Mouse (Mus musculus) heart, adult 18-20 months (tissue): Measurements from ENCODE around the gene Ppp6r2. TPM values are rescaled to one million over a fixed set of nuclear protein-coding genes. Genes with fewer than 3 reads are reported as not detected.

Experiments used
- DNase-seq, 2 experiments: peaks; one replicate each; pipeline ENCODE4 v3.0.0; 2021 to 2022; ENCODE audit warnings: mixed read lengths in 1 of 2
- long read RNA-seq, 2 experiments: library from polyadenylated mRNA; stranded (forward); transcript quantifications; one replicate each; pipeline ENCODE4 v2.0.0; 2021
- total RNA-seq, 2 experiments: library from RNA; stranded (reverse); gene quantifications; 2 replicates each; pipeline ENCODE4 v1.2.3; 2021

Ppp6r2 gene
- total RNA-seq: 10 to 100 TPM; 75.1 to 76.9 TPM
- long read RNA-seq, experiment 1, partial matches to known transcripts: 2 of 24 reads
- long read RNA-seq, experiment 1, other reads (novel, unspliced or antisense): 18 of 24 reads
- long read RNA-seq, experiment 2, partial matches to known transcripts: 2 of 13 reads
- long read RNA-seq, experiment 2, other reads (novel, unspliced or antisense): 8 of 13 reads

DNA sequence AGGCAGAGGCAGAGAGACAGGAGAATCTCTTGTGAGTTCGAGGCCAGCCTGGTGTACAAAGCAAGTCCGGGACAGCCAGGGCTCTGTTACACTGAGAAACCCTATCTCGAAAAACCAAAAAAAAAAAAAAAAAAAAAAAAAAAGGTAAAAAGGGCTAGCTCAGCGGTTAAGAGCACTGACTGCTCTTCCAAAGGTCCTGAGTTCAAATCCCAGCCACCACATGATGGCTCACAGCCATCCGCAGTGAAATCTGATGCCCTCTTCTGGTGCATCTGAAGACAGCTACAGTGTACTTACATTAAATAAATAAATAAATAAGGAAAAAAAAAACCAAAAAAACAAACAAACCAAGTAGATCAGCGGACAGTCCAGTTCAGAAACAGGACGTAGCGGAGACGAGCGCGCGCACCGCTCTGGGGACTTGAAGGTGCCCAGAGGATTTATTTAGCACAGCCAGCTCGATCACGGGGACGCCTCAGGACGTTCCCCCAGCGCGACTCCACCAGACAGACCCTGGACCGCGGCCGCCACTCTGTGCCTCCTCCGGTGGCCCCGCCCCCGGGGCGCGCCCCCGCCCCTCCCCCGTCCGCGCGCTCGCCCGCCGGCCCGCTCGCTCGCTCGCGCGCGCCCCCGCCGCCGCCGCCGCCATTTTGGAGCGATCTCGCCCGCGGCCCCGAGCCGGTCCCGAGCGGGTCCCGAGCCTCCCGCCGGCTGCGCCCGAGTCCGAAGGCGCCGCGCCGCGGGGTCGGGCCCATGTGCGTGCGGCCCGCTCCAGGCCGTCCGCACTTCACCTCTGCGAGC lies at the start of gene Ppp6r2:
Gene Ppp6r2, plus strand, starts transcription at position 639 of the 801 bp plus-strand sequence.
- DNase-seq: peak; percentile 89 to 92

DNA sequence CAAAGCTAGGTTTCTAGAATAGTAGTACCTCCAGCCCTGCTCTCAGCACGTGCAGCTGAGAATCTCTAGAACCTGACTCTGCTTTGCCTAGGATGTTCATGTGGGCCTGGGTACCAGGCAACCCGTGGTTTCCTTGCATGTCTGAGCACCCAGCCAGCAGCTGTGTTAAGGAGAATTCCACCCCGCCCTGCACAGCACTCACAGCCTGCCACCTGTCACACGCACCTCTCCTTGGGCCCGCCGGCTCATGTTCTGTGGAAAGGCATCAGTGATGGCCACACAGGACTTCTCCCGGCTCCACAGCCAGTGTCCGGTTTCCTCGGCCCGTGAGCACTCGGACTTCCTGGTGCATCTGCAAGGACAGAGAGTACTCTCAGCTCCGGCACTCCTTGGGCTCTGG lies 45.9 kb upstream of the Ppp6r2 start:
- no peak for DNase-seq

GRCm38 (mm10) chr15:89168922-89169321 lies 42.4 kb upstream of the Ppp6r2 start:
- peak in 1 of 2 experiments; percentile 26 for DNase-seq

- peak; percentile 87 to 91 for DNase-seq
These were observed 41.9 kb upstream of the Ppp6r2 start for GRCm38 (mm10) chr15:89169431-89169830.

- peak; percentile 55 to 72 for DNase-seq
These were observed 41.3 kb upstream of the Ppp6r2 start for GRCm38 (mm10) chr15:89170102-89170501.

- no peak for DNase-seq
These were observed 39.8 kb upstream of the Ppp6r2 start for GRCm38 (mm10) chr15:89171526-89172051.

DNA sequence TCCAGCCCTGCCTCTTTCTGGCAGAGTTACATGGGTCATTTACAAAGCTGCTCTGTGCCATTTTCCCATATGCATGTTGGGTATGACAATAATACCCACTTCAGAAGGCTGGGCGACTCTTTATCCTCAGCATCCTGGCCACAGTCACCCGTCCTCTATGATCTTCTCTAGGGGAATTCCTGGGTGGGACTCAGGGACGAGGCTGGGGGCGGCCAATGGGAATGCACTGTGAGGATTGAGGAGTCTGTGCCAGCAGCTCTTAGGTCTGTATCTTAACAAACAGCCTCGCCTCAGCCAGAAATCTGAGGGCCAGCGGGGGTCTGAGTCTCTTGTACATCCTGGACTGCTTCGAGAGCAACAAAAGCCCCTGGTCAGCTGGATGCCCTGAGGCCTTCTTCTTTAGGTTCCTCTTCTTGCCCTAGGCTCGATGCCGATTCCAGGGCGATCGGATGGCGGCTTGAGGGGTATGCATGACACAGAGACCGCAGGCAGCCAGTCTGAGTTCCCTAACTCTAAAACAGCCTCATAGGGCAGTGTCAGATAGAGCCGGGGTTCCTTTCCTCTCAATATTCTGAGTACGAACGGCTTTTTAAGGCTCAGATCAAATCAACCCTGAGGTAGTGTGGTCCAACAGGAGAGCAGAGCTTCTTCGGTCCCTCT lies 38.9 kb upstream of the Ppp6r2 start:
- peak in 1 of 2 experiments; percentile 50 for DNase-seq

DNA sequence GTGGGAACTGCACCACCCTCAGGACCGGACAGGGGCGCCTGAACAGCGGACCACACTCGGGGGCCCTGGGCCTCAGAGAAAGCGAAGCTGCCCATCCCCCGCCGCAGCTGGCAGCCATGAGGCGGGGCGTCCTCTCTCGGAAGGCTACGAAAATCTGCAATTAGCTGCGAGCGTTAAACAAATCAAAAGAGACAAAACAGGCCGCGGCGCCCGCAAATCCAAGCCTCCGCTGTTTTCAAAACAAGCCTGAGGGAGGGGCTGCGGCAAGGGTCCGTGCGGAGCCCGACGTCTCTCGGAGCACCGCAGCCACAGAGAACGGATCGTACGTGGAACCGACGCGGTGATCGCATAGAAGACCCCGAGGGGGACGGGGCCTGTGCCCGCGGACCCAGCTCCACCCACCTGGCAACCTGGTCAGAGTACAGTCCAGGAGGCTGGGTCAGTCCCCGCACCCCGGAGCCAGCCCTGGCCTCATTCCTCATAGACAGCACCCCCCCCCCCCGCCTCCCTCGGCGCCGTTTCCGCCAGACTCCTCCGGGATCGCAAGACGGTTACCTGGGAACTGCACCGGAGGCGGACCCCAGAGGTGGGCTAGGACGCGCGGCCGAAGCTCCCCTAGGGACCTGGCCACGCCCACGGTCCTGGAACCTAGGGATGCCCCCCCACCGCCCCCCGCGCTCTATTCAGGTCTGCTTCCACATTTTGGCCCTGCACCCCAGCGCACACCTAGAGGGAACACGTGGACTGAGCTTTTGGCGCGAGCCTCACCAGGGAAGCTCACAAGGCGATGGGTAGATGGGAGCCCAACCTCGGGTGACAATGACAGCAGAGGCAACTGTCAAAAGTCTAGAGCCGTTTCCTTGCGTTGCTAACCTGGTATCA lies 38.1 kb upstream of the Ppp6r2 start:
- peak in 1 of 2 experiments; percentile 35 for DNase-seq

GRCm38 (mm10) chr15:89173906-89174214 lies 37.5 kb upstream of the Ppp6r2 start:
- DNase-seq: peak; percentile 73

DNA sequence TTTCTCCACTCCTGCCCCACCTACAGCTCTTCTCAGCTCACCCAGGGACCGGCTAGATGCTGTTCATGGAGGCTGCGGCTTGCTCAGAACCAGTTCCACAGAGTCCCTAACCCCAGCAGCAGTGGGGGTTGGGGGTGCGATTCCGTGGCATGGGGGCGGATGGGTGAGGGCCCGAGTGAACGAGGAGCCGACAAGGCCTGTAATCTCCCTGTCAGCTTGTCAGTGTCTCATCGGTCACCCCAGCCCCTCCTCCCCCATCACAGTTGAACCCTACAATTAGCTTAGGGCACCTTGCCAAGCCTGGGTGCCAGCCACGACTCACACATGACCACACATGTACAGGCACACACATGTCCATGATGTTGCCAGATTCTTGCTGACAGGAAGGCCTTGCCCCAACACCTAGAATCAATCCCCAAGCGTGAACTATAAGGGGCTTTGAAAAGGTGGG lies 36.4 kb upstream of the Ppp6r2 start:
- no peak for DNase-seq

DNA sequence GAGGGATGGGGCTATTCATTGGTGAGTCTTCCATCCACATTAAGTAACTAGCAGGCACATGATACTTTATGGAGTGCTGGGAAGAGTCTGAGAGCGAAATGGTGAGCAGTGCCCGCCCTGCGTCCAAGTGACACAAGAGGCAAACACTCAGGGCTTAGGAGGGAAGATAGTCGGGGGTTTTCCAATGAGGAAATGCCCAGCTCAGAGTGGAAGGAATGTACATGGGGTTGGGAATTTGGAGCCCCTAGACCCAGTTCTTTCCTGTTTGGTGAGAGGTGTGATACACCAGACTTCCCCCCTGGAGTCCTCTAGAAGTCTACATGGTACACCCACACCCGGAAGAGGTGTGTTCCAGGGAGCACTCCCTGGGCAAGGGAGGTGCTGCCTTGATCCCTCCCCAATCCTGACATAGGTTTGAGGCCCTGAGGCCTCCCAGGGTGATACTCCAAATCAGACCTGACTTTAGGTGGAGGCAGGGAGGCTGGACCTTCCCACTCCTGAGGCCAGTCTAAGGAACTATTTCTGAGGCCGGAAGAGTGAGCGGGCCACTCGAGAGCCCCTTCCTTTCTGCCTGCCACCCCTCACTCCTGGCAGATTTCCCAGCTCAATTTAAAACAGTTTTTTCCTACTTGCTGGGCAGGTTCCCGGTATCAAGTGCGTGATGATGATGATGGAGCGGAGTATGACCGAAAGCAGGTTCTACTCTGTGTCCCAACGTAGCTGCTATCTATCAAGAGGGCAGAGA lies 35.8 kb upstream of the Ppp6r2 start:
- peak in 1 of 2 experiments; percentile 17 for DNase-seq

DNA sequence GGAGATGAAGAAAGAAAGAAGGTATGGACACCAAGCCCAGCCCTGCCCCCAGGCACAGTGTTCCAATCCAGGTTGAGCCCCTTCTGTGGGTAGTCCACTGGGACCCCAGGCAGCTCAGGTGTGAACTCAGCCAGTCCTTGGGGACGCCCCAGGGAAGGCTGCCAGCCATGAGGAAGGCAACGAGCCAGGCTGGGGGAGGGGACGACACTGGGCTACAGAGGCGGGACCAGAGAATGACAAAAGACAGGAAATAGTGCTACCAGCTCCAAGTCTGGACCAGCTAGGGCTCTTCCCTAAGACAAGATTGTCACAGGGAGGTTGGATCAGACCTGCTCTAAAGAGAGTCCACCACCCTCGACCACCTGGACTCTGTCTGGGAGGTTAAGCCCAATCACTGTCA lies 34.2 kb upstream of the Ppp6r2 start:
- peak; percentile 92 to 97 for DNase-seq

GRCm38 (mm10) chr15:89177576-89178259 lies 33.6 kb upstream of the Ppp6r2 start:
- peak; percentile 42 to 68 for DNase-seq

DNA sequence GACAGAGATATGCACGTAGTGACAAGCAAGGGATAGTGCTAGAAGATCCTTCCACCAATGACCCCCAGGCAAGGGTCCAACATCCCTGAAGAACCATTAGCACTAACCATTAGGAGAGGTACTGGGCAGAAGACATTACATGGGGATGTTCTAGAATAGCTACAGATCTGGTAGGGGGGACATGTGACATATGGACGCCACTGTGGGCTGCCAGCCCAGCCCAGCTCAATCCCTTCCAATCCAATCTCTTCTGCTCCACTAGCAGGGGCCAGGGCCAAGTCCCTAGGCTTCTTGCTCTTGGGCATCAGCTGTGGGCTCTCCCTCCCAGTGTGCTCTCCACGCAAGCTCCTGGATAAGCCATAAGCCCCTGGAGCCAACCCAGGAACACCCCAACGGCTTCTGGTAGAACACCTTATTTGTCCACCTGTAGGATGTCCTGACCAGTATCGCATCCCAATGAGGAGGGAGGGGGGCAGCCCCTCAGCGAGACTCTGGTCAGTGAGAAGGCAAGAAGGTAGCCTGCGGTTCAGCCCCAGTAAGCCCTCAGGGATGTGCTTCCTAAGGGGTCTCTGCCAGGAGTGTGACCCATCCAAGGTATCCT lies 33.0 kb upstream of the Ppp6r2 start:
- peak in 1 of 2 experiments; percentile 38 for DNase-seq

GRCm38 (mm10) chr15:89178954-89179629 lies 32.3 kb upstream of the Ppp6r2 start:
- peak; percentile 87 to 91 for DNase-seq

DNA sequence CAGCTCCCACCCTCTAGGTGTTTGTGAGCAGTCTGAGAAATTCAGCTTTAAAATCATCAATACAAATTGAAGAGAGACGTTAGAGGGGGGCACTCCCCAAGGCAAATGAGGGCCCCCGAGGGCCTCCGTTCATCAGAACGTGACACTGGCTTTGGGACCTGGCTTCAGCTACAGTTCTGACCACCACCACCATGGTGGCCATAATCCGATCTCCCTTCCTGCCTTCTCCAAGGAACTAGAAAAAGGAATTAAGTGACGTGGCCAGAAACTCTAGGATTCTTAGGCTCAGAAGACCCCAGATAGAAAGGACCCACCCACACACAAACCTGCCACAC lies 31.8 kb upstream of the Ppp6r2 start:
- DNase-seq: no peak

DNA sequence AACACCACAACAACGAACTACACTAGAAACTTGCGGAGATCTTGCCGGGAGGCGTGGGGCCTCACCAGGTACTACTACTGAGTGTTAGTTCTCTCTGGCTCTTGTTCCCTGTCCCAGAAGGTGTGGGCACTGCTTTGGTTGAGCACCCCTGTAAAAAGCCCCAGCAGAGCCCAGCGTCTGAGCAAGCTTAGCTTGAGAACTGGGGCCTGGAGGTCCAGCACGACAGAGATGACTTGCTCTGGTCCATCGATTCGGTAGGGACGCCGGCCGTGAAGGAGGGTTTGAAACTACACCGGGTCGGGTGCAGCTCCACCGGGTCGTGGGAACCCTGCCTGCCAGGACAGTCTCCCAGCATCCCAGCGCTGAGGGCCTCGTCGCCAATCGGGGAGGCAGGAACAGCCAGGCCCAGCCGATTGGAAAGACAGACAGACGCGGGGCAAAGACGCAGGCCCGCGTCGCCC lies 31.2 kb upstream of the Ppp6r2 start:
- peak in 1 of 2 experiments; percentile 71 for DNase-seq

GRCm38 (mm10) chr15:89180571-89181229 lies 30.7 kb upstream of the Ppp6r2 start, which contains the start of gene Plxnb2:
Gene Plxnb2, minus strand, starts transcription at chr15:89180788.
- DNase-seq: peak; percentile 86 to 89
